Mouse (Mus musculus): ENCODE measurements around the gene Itpr2. TPM values are rescaled to one million over a fixed set of nuclear protein-coding genes. Genes with fewer than 3 reads are reported as not detected.
A peak's percentile ranks its signal among the peaks of the same experiment; 100 is the strongest.

Gene Itpr2
- polyA plus RNA-seq, 1 experiment from 2014 or later: 6.0 TPM

- WGBS: 85% methylated on average over 12 of the region's 12 CpGs
- DNase-seq (no peak), ATAC-seq (ENCODE audit: low FRiP score, low TSS enrichment) (no peak)
- H3K4me3 ChIP-seq (replicated peaks; ENCODE audit: low read depth, low read length): no peak overlapping the region
- no peaks in the 10 kb centered on the region for H3K27me3 ChIP-seq (ENCODE audit: control insufficient read depth, insufficient read depth, low read length)
- no peaks in the 10 kb centered on the region for H3K9me3 ChIP-seq (ENCODE audit: control insufficient read depth, low read length)
- no peak overlapping the region for H3K27ac ChIP-seq (replicated peaks; ENCODE audit: low read depth, low read length)
- H3K36me3 ChIP-seq (ENCODE audit: control insufficient read depth, insufficient read depth, low read length): no peaks in the 10 kb centered on the region
- no peaks in the 10 kb centered on the region for H3K4me1 ChIP-seq (ENCODE audit: control insufficient read depth, insufficient read depth, low read length)
- H3K9ac ChIP-seq (replicated peaks; ENCODE audit: low read length): no peak overlapping the region
- no peak overlapping the region for H3K4me2 ChIP-seq (ENCODE audit: low read length)
These were observed 375.0 kb downstream of the Itpr2 start for GRCm38 (mm10) chr6:146126823-146127681.

GRCm38 (mm10) chr6:146125621-146126020 lies 376.4 kb downstream of the Itpr2 start:
- no peak overlapping the region for H3K4me2 ChIP-seq (ENCODE audit: low read length)
- WGBS: 96% methylated on average over 1 of the region's 1 CpGs
- no peak overlapping the region for H3K27ac ChIP-seq (replicated peaks; ENCODE audit: low read depth, low read length)
- no peak overlapping the region for H3K9ac ChIP-seq (replicated peaks; ENCODE audit: low read length)
- no peaks in the 10 kb centered on the region for H3K4me1 ChIP-seq (ENCODE audit: control insufficient read depth, insufficient read depth, low read length)
- H3K9me3 ChIP-seq (ENCODE audit: control insufficient read depth, low read length): no peaks in the 10 kb centered on the region
- no peak for DNase-seq
- H3K27me3 ChIP-seq (ENCODE audit: control insufficient read depth, insufficient read depth, low read length): no peaks in the 10 kb centered on the region
- ATAC-seq (ENCODE audit: low FRiP score, low TSS enrichment): no peak
- H3K4me3 ChIP-seq (replicated peaks; ENCODE audit: low read depth, low read length): no peak overlapping the region
- H3K36me3 ChIP-seq (ENCODE audit: control insufficient read depth, insufficient read depth, low read length): no peaks in the 10 kb centered on the region

- H3K27me3 ChIP-seq (ENCODE audit: control insufficient read depth, insufficient read depth, low read length): no peaks in the 10 kb centered on the region
- no peaks in the 10 kb centered on the region for H3K4me1 ChIP-seq (ENCODE audit: control insufficient read depth, insufficient read depth, low read length)
- H3K27ac ChIP-seq (replicated peaks; ENCODE audit: low read depth, low read length): no peak overlapping the region
- no peaks in the 10 kb centered on the region for H3K36me3 ChIP-seq (ENCODE audit: control insufficient read depth, insufficient read depth, low read length)
- WGBS: 86% methylated on average over 3 of the region's 3 CpGs
- H3K9me3 ChIP-seq (ENCODE audit: control insufficient read depth, low read length): no peaks in the 10 kb centered on the region
- ATAC-seq (ENCODE audit: low FRiP score, low TSS enrichment) (no peak), DNase-seq (no peak)
- H3K4me3 ChIP-seq (replicated peaks; ENCODE audit: low read depth, low read length): no peak overlapping the region
- no peak overlapping the region for H3K9ac ChIP-seq (replicated peaks; ENCODE audit: low read length)
- no peak overlapping the region for H3K4me2 ChIP-seq (ENCODE audit: low read length)
These were observed 377.5 kb downstream of the Itpr2 start for GRCm38 (mm10) chr6:146124479-146124878.

- WGBS: 91% methylated on average over 4 of the region's 4 CpGs
- no peaks in the 10 kb centered on the region for H3K27me3 ChIP-seq (ENCODE audit: control insufficient read depth, insufficient read depth, low read length)
- H3K9me3 ChIP-seq (ENCODE audit: control insufficient read depth, low read length): no peaks in the 10 kb centered on the region
- H3K36me3 ChIP-seq (ENCODE audit: control insufficient read depth, insufficient read depth, low read length): no peaks in the 10 kb centered on the region
- no peak overlapping the region for H3K4me2 ChIP-seq (ENCODE audit: low read length)
- no peak overlapping the region for H3K9ac ChIP-seq (replicated peaks; ENCODE audit: low read length)
- H3K4me1 ChIP-seq (ENCODE audit: control insufficient read depth, insufficient read depth, low read length): no peaks in the 10 kb centered on the region
- ATAC-seq (ENCODE audit: low FRiP score, low TSS enrichment): no peak
- no peak overlapping the region for H3K4me3 ChIP-seq (replicated peaks; ENCODE audit: low read depth, low read length)
- DNase-seq: no peak
- H3K27ac ChIP-seq (replicated peaks; ENCODE audit: low read depth, low read length): no peak overlapping the region
These were observed 378.4 kb downstream of the Itpr2 start for GRCm38 (mm10) chr6:146123656-146124055.

GRCm38 (mm10) chr6:146120172-146120571 lies 381.9 kb downstream of the Itpr2 start:
- WGBS: 91% methylated on average over 6 of the region's 6 CpGs
- Histone ChIP-seq H3K36me3 (ENCODE audit: control insufficient read depth, insufficient read depth, low read length) (no peaks in the 10 kb centered on the region), H3K9ac (replicated peaks; ENCODE audit: low read length) (no peak overlapping the region), H3K4me3 (replicated peaks; ENCODE audit: low read depth, low read length) (no peak overlapping the region), H3K27ac (replicated peaks; ENCODE audit: low read depth, low read length) (no peak overlapping the region), H3K9me3 (ENCODE audit: control insufficient read depth, low read length) (no peaks in the 10 kb centered on the region), H3K4me2 (ENCODE audit: low read length) (no peak overlapping the region), H3K27me3 (ENCODE audit: control insufficient read depth, insufficient read depth, low read length) (no peaks in the 10 kb centered on the region), H3K4me1 (ENCODE audit: control insufficient read depth, insufficient read depth, low read length) (peaks cover under 1% of the 10 kb centered on the region; the same call in 1 of the 2 replicates)
- DNase-seq (no peak), ATAC-seq (ENCODE audit: low FRiP score, low TSS enrichment) (no peak)

GRCm38 (mm10) chr6:146114731-146115302 lies 387.2 kb downstream of the Itpr2 start:
- peak overlapping the region; percentile 50 for H3K27ac ChIP-seq (replicated peaks; ENCODE audit: low read depth, low read length)
- DNase-seq: peak; percentile 67
- WGBS: 1% methylated on average over 12 of the region's 12 CpGs
- H3K9me3 ChIP-seq (ENCODE audit: control insufficient read depth, low read length): no peaks in the 10 kb centered on the region
- no peaks in the 10 kb centered on the region for H3K27me3 ChIP-seq (ENCODE audit: control insufficient read depth, insufficient read depth, low read length)
- peaks cover 18% of the 10 kb centered on the region for H3K4me1 ChIP-seq (ENCODE audit: control insufficient read depth, insufficient read depth, low read length)
- H3K4me2 ChIP-seq (ENCODE audit: low read length): peak overlapping the region; percentile 32
- peak overlapping the region; percentile 40; the same call in 1 of the 2 replicates for H3K9ac ChIP-seq (replicated peaks; ENCODE audit: low read length)
- H3K36me3 ChIP-seq (ENCODE audit: control insufficient read depth, insufficient read depth, low read length): no peaks in the 10 kb centered on the region
- no peak overlapping the region for H3K4me3 ChIP-seq (replicated peaks; ENCODE audit: low read depth, low read length)
- ATAC-seq (ENCODE audit: low FRiP score, low TSS enrichment): peak; percentile 77; the same call in 1 of the 2 replicates

GRCm38 (mm10) chr6:146114071-146114470 lies 388.0 kb downstream of the Itpr2 start:
- WGBS: 69% methylated on average over 3 of the region's 3 CpGs
- ATAC-seq (ENCODE audit: low FRiP score, low TSS enrichment): no peak
- Histone ChIP-seq H3K9me3 (ENCODE audit: control insufficient read depth, low read length) (no peaks in the 10 kb centered on the region), H3K4me3 (replicated peaks; ENCODE audit: low read depth, low read length) (no peak overlapping the region), H3K36me3 (ENCODE audit: control insufficient read depth, insufficient read depth, low read length) (no peaks in the 10 kb centered on the region), H3K27me3 (ENCODE audit: control insufficient read depth, insufficient read depth, low read length) (no peaks in the 10 kb centered on the region), H3K4me1 (ENCODE audit: control insufficient read depth, insufficient read depth, low read length) (peaks cover 18% of the 10 kb centered on the region), H3K27ac (replicated peaks; ENCODE audit: low read depth, low read length) (no peak overlapping the region), H3K9ac (replicated peaks; ENCODE audit: low read length) (no peak overlapping the region), H3K4me2 (ENCODE audit: low read length) (no peak overlapping the region)
- no peak for DNase-seq

- H3K9ac ChIP-seq (replicated peaks; ENCODE audit: low read length): no peak overlapping the region
- WGBS: 90% methylated on average over 4 of the region's 4 CpGs
- no peak overlapping the region for H3K4me2 ChIP-seq (ENCODE audit: low read length)
- no peak overlapping the region for H3K4me3 ChIP-seq (replicated peaks; ENCODE audit: low read depth, low read length)
- H3K36me3 ChIP-seq (ENCODE audit: control insufficient read depth, insufficient read depth, low read length): no peaks in the 10 kb centered on the region
- no peak overlapping the region for H3K27ac ChIP-seq (replicated peaks; ENCODE audit: low read depth, low read length)
- no peaks in the 10 kb centered on the region for H3K9me3 ChIP-seq (ENCODE audit: control insufficient read depth, low read length)
- ATAC-seq (ENCODE audit: low FRiP score, low TSS enrichment) (no peak), DNase-seq (no peak)
- peaks cover 18% of the 10 kb centered on the region for H3K4me1 ChIP-seq (ENCODE audit: control insufficient read depth, insufficient read depth, low read length)
- no peaks in the 10 kb centered on the region for H3K27me3 ChIP-seq (ENCODE audit: control insufficient read depth, insufficient read depth, low read length)
These were observed 388.9 kb downstream of the Itpr2 start for GRCm38 (mm10) chr6:146113085-146113484.

- H3K36me3 ChIP-seq (ENCODE audit: control insufficient read depth, insufficient read depth, low read length): no peaks in the 10 kb centered on the region
- H3K27ac ChIP-seq (replicated peaks; ENCODE audit: low read depth, low read length): 0 out of 2 replicates have a peak overlapping the region, but pooled peaks have one; percentile 49
- DNase-seq: no peak
These were observed 389.8 kb downstream of the Itpr2 start for GRCm38 (mm10) chr6:146112211-146112610.

More at GRCm38 (mm10) chr6:146112211-146112610, 389.8 kb downstream of the Itpr2 start:
- Histone ChIP-seq H3K4me3 (replicated peaks; ENCODE audit: low read depth, low read length) (no peak overlapping the region), H3K4me1 (ENCODE audit: control insufficient read depth, insufficient read depth, low read length) (peaks cover 18% of the 10 kb centered on the region), H3K9me3 (ENCODE audit: control insufficient read depth, low read length) (no peaks in the 10 kb centered on the region), H3K9ac (replicated peaks; ENCODE audit: low read length) (no peak overlapping the region), H3K27me3 (ENCODE audit: control insufficient read depth, insufficient read depth, low read length) (no peaks in the 10 kb centered on the region), H3K4me2 (ENCODE audit: low read length) (no peak overlapping the region)
- ATAC-seq (ENCODE audit: low FRiP score, low TSS enrichment): no peak
- WGBS: 37% methylated on average over 7 of the region's 7 CpGs
